Mouse (Mus musculus): ENCODE measurements around the gene Rasa2. TPM values are rescaled to one million over a fixed set of nuclear protein-coding genes. Genes with fewer than 3 reads are reported as not detected.
"Not testable (repeated sequence)": the region's sequence is repeated elsewhere in the genome, so short reads cannot be mapped to it uniquely, and the experiment has no call there.

Gene Rasa2
- polyA plus RNA-seq, 1 experiment from 2014 or later, result 33.3 TPM

GRCm38 (mm10) chr9:96589346-96589745 lies 42.1 kb downstream of the Rasa2 start:
- no peak for DNase-seq (ENCODE audit: low spot score)

- DNase-seq (ENCODE audit: low spot score), result no peak
Measured at GRCm38 (mm10) chr9:96583496-96583895, 47.9 kb downstream of the Rasa2 start.

GRCm38 (mm10) chr9:96583076-96583475 lies 48.3 kb downstream of the Rasa2 start:
- peak; percentile 80 for DNase-seq (ENCODE audit: low spot score)

- DNase-seq (ENCODE audit: low spot score), result no peak
Measured at GRCm38 (mm10) chr9:96578190-96578589, 53.2 kb downstream of the Rasa2 start.

GRCm38 (mm10) chr9:96577674-96578073 lies 53.7 kb downstream of the Rasa2 start:
- peak; percentile 19 for DNase-seq (ENCODE audit: low spot score)

GRCm38 (mm10) chr9:96573252-96573651 lies 58.2 kb downstream of the Rasa2 start:
- DNase-seq (ENCODE audit: low spot score), result peak; percentile 22

- DNase-seq (ENCODE audit: low spot score), result no peak
Measured at GRCm38 (mm10) chr9:96572754-96573153, 58.7 kb downstream of the Rasa2 start.

- no peak for DNase-seq (ENCODE audit: low spot score)
Measured at GRCm38 (mm10) chr9:96566470-96566996, 64.9 kb downstream of the Rasa2 start.

- DNase-seq (ENCODE audit: low spot score), result no peak
Measured at GRCm38 (mm10) chr9:96563501-96563900, 67.9 kb downstream of the Rasa2 start.

GRCm38 (mm10) chr9:96559148-96559547 lies 72.3 kb downstream of the Rasa2 start:
- DNase-seq (ENCODE audit: low spot score), result no peak

GRCm38 (mm10) chr9:96558594-96558993 lies 72.8 kb downstream of the Rasa2 start:
- DNase-seq (ENCODE audit: low spot score), result no peak

- no peak for DNase-seq (ENCODE audit: low spot score)
Measured at GRCm38 (mm10) chr9:96554095-96554494, 77.3 kb downstream of the Rasa2 start.

- DNase-seq (ENCODE audit: low spot score), result no peak
Measured at GRCm38 (mm10) chr9:96545410-96545809, 86.0 kb downstream of the Rasa2 start.

GRCm38 (mm10) chr9:96543643-96544640 lies 87.5 kb downstream of the Rasa2 start:
- DNase-seq (ENCODE audit: low spot score), result peak; percentile 61

GRCm38 (mm10) chr9:96538916-96539315 lies 92.5 kb downstream of the Rasa2 start:
- no peak for DNase-seq (ENCODE audit: low spot score)

GRCm38 (mm10) chr9:96537615-96537919 lies 93.8 kb downstream of the Rasa2 start:
- DNase-seq (ENCODE audit: low spot score), result no peak

GRCm38 (mm10) chr9:96536895-96537614 lies 94.4 kb downstream of the Rasa2 start:
- DNase-seq (ENCODE audit: low spot score), result no peak

GRCm38 (mm10) chr9:96536093-96536492 lies 95.3 kb downstream of the Rasa2 start:
- not testable (repeated sequence) for DNase-seq (ENCODE audit: low spot score)

GRCm38 (mm10) chr9:96535431-96535830 lies 96.0 kb downstream of the Rasa2 start:
- DNase-seq (ENCODE audit: low spot score), result no peak

- no peak for DNase-seq (ENCODE audit: low spot score)
Measured at GRCm38 (mm10) chr9:96534256-96534655, 97.2 kb downstream of the Rasa2 start.

- no peak for DNase-seq (ENCODE audit: low spot score)
Measured at GRCm38 (mm10) chr9:96533476-96533875, 97.9 kb downstream of the Rasa2 start.

GRCm38 (mm10) chr9:96532531-96532930 lies 98.9 kb downstream of the Rasa2 start:
- no peak for DNase-seq (ENCODE audit: low spot score)

Measured in thymus, postnatal 0 days (tissue).